Mouse (Mus musculus) MEL (cell line): ENCODE data around the gene Zfp646.
"Not testable (repeated sequence)": the region's sequence is repeated elsewhere in the genome, so short reads cannot be mapped to it uniquely, and the experiment has no call there.

Experiments used
- BHLHE40 ChIP-seq: IDR thresholded peaks from 2 replicates; pipeline ENCODE4 v1.6.1; 2012; ENCODE audit warnings: low read depth, mild to moderate bottlenecking, inconsistent platforms, low read length, improper control_type of control experiment, borderline replicate concordance
- CHD1 ChIP-seq: IDR thresholded peaks from 2 replicates; pipeline ENCODE4 v1.6.1; 2012; ENCODE audit warnings: low read depth, mild to moderate bottlenecking, inconsistent platforms, low read length, improper control_type of control experiment
- CTCF ChIP-seq, 3 experiments: IDR thresholded peaks in 2 of 3; conservative IDR thresholded peaks in 1 of 3; 2 replicates each; pipeline ENCODE4 v1.5.1; 2011 to 2012; ENCODE audit warnings: low read length in 3 of 3, low read depth in 2 of 3, mild to moderate bottlenecking in 2 of 3, improper control_type of control experiment in 1 of 3, inconsistent platforms in 1 of 3, mixed read lengths in 1 of 3, moderate library complexity in 1 of 3; ENCODE audit not compliant: control insufficient read depth in 1 of 3, insufficient read depth in 1 of 3, poor library complexity in 1 of 3, severe bottlenecking in 1 of 3
- ELF1 ChIP-seq: IDR thresholded peaks from 2 replicates; pipeline ENCODE4 v1.6.1; 2014; ENCODE audit warnings: low read depth, mild to moderate bottlenecking, inconsistent platforms, low read length, improper control_type of control experiment, moderate library complexity
- EP300 ChIP-seq, 2 experiments: IDR thresholded peaks; 2 replicates each; pipeline ENCODE4 v1.6.1; 2011; ENCODE audit warnings: improper control_type of control experiment in 2 of 2, low read length in 2 of 2, low read depth in 1 of 2, mild to moderate bottlenecking in 1 of 2
- GATA1 ChIP-seq: IDR thresholded peaks from 2 replicates; pipeline ENCODE4 v1.6.1; 2011; ENCODE audit warnings: low read depth, low read length, improper control_type of control experiment
- MAX ChIP-seq: IDR thresholded peaks from 2 replicates; pipeline ENCODE4 v1.6.1; 2011; ENCODE audit warnings: low read length, improper control_type of control experiment
- MAZ ChIP-seq: IDR thresholded peaks from 2 replicates; pipeline ENCODE4 v1.6.1; 2012; ENCODE audit warnings: low read depth, mild to moderate bottlenecking, inconsistent platforms, low read length, improper control_type of control experiment
- POLR2A ChIP-seq, 2 experiments: IDR thresholded peaks; 2 replicates each; pipeline ENCODE4 v1.6.1; 2011 to 2012; ENCODE audit warnings: low read length in 2 of 2, mild to moderate bottlenecking in 2 of 2, control low read depth in 1 of 2, improper control_type of control experiment in 1 of 2, low read depth in 1 of 2, moderate library complexity in 1 of 2; ENCODE audit not compliant: control insufficient read depth in 1 of 2, insufficient read depth in 1 of 2, poor library complexity in 1 of 2
- TCF12 ChIP-seq: IDR thresholded peaks from 2 replicates; pipeline ENCODE4 v1.6.1; 2014; ENCODE audit warnings: low read depth, mild to moderate bottlenecking, inconsistent platforms, low read length, improper control_type of control experiment, moderate library complexity
- USF1 ChIP-seq: IDR thresholded peaks from 2 replicates; pipeline ENCODE4 v1.6.1; 2014; ENCODE audit warnings: low read depth, mild to moderate bottlenecking, inconsistent platforms, low read length, improper control_type of control experiment, moderate library complexity

GRCm38 (mm10) chr7:127895891-127896290 lies 19.9 kb downstream of the Zfp646 start:
- TF ChIP-seq USF1; MAX; POLR2A (IDR thresholded peaks at IDR 0.05; ENCODE audit: control insufficient read depth in 1 of 2, insufficient read depth in 1 of 2, low read depth in 1 of 2, low read length in 2 of 2, poor library complexity in 1 of 2); TCF12; CTCF (IDR thresholded peaks at IDR 0.05 in 2 of 3, conservative IDR thresholded peaks at IDR 0.05 in 1 of 3; ENCODE audit: control insufficient read depth in 1 of 3, insufficient read depth in 1 of 3, low read depth in 2 of 3, low read length in 3 of 3, poor library complexity in 1 of 3, severe bottlenecking in 1 of 3); GATA1; ELF1; BHLHE40; MAZ; EP300 (IDR thresholded peaks at IDR 0.05; ENCODE audit: low read depth in 1 of 2, low read length in 2 of 2); CHD1: not testable (repeated sequence)
